Mouse (Mus musculus) cerebellum, postnatal 14 days (tissue): Measurements from ENCODE around the gene Rbm15.
A peak's percentile ranks its signal among the peaks of the same experiment; 100 is the strongest.
"Not testable (repeated sequence)": the region's sequence is repeated elsewhere in the genome, so short reads cannot be mapped to it uniquely, and the experiment has no call there.

Source experiments
- DNase-seq, 2 experiments: peaks; one replicate each; pipeline ENCODE4 v3.0.0; 2021; ENCODE audit warnings: mixed read lengths in 2 of 2

The Rbm15 gene

GRCm38 (mm10) chr3:107330503-107331424, 2.7 kb downstream of the Rbm15 start:
- peak; percentile 18 to 21 for DNase-seq

GRCm38 (mm10) chr3:107326442-107326841, 7.0 kb downstream of the Rbm15 start:
- no peak for DNase-seq

- DNase-seq, result no peak
Observed at GRCm38 (mm10) chr3:107321776-107322175, 11.7 kb downstream of the Rbm15 start.

- no peak for DNase-seq
Observed at GRCm38 (mm10) chr3:107321141-107321540, 12.3 kb downstream of the Rbm15 start.

GRCm38 (mm10) chr3:107317338-107317737, 16.1 kb downstream of the Rbm15 start:
- no peak for DNase-seq

GRCm38 (mm10) chr3:107296917-107297316, 36.6 kb downstream of the Rbm15 start:
- not testable (repeated sequence) for DNase-seq

- no peak for DNase-seq
Observed at GRCm38 (mm10) chr3:107295672-107296360, 37.7 kb downstream of the Rbm15 start.

GRCm38 (mm10) chr3:107290764-107291381, 42.6 kb downstream of the Rbm15 start, which contains the start of gene Slc16a4:
Gene Slc16a4 (plus strand): TSS chr3:107291230.
- no peak for DNase-seq

GRCm38 (mm10) chr3:107287346-107287745, 46.1 kb downstream of the Rbm15 start:
- DNase-seq, result no peak

- DNase-seq, result no peak
Observed at GRCm38 (mm10) chr3:107286123-107286522, 47.4 kb downstream of the Rbm15 start.

- DNase-seq, result peak; percentile 92 to 94
Observed at GRCm38 (mm10) chr3:107278479-107279269, 54.8 kb downstream of the Rbm15 start, which contains the start of gene Lamtor5. Gene Lamtor5 (plus strand): TSS chr3:107278858.

- no peak for DNase-seq
Observed at GRCm38 (mm10) chr3:107276626-107277025, 56.8 kb downstream of the Rbm15 start.

- no peak for DNase-seq
Observed at GRCm38 (mm10) chr3:107275996-107276395, 57.5 kb downstream of the Rbm15 start.
